Mouse (Mus musculus) right cerebral cortex, postnatal 36 days (tissue): ENCODE measurements around the gene Tmem86b.
"Not testable (repeated sequence)": the region's sequence is repeated elsewhere in the genome, so short reads cannot be mapped to it uniquely, and the experiment has no call there.

Experiments used
- DNase-seq, 2 experiments: peaks; one replicate each; pipeline ENCODE4 v3.0.0; 2022; ENCODE audit warnings: low spot score in 2 of 2, mixed read lengths in 1 of 2

Gene Tmem86b

DNA sequence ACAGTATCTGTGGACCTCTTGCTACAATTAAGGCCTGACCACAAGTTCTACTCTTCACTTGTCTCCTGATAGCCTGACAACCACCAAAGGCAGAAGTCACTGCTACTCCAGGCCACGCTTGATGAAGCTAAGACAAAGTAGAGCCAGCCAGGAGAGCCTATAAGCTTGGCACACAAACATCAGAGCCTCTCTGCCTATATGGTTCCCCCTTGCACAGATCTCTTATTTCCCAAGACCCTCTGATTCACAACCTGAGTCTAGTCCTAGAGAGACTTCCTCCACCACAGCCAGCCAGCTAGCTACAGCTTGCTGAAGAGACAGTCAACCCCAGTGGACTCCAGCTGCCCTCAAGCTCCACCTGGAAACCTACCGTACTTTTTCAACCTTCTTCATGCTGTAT, 16.8 kb upstream of the Tmem86b start:
- no peak for DNase-seq

- no peak for DNase-seq
Observed at GRCm38 (mm10) chr7:4647291-4647690, 16.1 kb upstream of the Tmem86b start.

- DNase-seq = no peak
Observed at GRCm38 (mm10) chr7:4646806-4647205, 15.6 kb upstream of the Tmem86b start.

DNA sequence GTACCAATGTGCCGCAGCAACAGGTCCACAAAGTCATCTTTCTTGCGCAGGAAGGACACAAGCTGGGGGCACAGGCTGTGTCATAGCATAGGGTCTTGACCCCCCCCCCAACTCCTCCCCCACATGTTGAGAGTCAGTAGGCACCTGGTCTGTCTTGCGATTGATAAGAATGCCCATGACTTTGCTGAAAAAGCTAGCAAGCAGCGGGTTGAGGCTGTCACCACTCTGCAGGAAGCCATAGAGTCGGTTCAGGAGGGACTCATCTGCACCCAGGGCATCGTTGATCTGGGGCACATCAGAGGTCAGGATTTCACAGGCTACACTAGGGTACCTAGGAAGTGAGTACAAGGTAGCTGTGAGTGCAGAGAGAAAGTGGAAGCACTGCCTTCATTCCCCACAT, 12.0 kb upstream of the Tmem86b start:
- DNase-seq = no peak

DNA sequence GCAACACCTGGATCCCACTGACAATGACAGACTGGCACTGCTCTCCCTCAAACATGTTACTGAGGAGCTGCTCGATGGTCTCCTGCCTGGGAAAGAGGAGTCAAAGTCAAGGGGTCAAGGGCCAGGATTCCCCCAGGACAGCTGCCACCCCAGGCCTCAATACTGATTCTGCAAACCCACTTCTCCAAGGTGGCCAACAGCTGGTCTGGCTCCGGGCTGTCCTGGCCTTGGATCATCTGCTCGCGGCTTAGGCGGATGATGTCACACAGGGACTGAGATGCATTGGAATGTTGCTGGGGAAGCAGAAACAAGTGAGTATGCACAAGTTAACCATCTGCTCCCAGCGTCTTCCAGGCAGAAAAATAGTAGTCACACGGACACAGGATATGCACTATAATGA, 10.7 kb upstream of the Tmem86b start:
- DNase-seq = no peak

DNA sequence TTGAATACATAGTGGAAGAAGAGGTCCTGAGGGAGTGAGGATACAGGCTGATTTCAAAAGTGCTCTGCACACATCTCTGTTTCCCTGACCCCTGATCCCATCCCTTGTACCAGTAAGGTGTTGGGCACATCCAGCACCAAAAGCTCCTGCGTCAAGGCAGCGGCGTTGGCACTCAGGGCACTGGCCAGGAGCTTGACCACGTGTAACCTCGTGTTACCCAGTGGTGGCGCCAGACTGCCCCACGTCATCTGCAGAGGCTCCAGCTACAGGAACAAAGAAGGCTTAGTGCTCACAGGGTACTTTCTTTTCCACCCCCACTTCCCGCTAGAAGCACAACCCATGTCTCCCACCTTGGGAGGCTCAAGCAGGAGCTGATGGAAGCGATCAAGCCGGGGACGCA, 9.9 kb upstream of the Tmem86b start:
- no peak for DNase-seq

- no peak for DNase-seq
Observed at GRCm38 (mm10) chr7:4636179-4636578, 5.0 kb upstream of the Tmem86b start.

- no peak for DNase-seq
Observed at GRCm38 (mm10) chr7:4630198-4630597, 1.0 kb downstream of the Tmem86b start.

GRCm38 (mm10) chr7:4629586-4629985, 1.6 kb downstream of the Tmem86b start:
- DNase-seq = no peak

- no peak for DNase-seq
Observed at GRCm38 (mm10) chr7:4625928-4626327, 5.3 kb downstream of the Tmem86b start.

DNA sequence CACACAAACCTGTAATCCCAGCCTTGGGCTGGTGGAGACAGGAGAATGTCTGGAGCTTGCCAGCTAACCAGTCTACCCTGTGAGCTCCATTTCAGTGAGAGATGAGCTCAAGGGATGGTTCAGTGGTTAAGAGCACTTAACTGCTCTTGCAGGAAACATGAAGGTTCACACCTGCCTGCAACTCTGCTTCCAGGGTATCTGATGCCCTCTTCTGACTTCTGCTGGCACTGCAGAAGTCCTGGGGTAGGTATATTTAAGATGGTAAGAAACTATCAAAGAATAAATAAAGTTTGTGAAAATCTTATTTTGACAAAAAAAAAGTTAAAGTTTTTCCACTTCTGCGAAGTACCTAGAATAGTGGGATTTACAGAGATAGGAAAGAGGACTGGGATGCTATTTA, 6.9 kb downstream of the Tmem86b start:
- no peak for DNase-seq

DNA sequence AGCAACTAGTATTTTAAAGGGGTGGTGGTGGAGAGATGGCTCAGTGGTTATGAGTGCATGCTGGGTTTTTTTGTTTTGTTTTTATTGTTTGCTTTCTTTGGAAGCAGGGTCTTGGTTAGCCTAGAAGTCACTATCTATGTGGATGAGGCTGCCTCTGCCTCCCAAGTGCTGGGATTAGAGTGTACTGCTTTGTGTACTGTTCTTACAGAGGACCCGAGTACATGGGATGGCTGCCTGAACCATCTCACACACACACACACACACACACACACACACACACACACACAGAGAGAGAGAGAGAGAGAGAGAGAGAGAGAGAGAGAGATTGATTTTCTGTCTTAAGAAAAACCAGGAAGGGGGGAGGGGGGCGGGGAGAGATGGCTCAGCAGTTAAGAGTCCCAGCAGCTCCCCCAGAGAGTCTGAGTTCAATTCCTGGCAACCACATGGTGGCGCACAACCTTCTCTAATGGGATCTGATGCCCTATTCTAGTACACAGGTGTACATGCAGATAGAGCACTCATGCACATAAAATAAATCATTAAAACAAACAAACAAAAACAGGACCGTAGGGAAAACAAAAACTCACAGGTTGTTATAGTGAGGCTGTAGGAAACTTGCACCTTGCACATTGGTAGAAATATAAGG, 7.6 kb downstream of the Tmem86b start:
- DNase-seq = no peak

GRCm38 (mm10) chr7:4619979-4620378, 11.2 kb downstream of the Tmem86b start:
- DNase-seq = no peak

GRCm38 (mm10) chr7:4613740-4614403, 17.4 kb downstream of the Tmem86b start:
- DNase-seq = no peak

DNA sequence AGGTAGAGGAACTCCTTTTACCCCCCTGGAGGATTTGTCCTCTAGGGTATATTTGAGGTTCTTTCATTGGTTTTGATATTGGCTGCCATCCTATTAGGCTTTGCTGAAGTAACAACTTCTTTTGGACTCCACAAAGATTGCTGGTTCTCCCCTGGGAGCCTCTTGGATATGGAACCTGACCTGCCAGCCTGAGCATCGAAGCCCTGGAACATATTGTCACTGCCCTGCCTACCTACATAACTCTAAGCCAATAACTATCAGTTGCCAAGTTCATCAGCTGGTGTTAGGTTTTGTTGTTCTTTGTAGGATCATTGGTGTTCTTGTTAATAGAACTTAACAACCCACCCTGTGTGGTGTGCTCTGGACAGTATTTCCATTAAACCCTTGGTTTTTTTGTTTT, 18.3 kb downstream of the Tmem86b start:
- DNase-seq = no peak

- DNase-seq = no peak
Observed at GRCm38 (mm10) chr7:4612386-4612785, 18.8 kb downstream of the Tmem86b start.

DNA sequence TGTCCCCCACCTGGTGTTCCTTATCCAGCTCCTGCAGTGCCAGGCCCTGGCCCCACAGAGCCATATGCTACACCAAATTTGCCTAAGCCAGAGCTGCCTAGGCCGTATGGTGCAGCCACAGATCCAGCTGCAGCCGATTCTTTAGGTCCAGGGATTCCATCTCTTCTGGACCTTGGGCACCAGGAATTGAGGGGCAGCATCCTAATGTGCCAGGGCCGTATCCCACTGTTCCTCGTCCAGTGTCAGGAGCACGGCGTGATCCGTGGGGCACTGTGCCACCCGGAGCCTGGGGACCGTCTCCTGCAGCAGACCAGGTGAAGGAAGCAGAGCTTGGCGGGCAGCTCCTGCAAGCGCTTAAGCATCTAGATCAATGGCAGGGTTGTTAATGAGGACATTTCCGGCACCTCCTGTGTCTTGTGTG, 19.3 kb downstream of the Tmem86b start:
- no peak for DNase-seq

GRCm38 (mm10) chr7:4611511-4611910, 19.7 kb downstream of the Tmem86b start:
- no peak for DNase-seq

GRCm38 (mm10) chr7:4608002-4608401, 23.2 kb downstream of the Tmem86b start:
- DNase-seq = no peak

- DNase-seq = no peak
Observed at GRCm38 (mm10) chr7:4603873-4604272, 27.3 kb downstream of the Tmem86b start, which contains the start of gene Ptprh. Gene Ptprh, minus strand, starts transcription at chr7:4604041.

DNA sequence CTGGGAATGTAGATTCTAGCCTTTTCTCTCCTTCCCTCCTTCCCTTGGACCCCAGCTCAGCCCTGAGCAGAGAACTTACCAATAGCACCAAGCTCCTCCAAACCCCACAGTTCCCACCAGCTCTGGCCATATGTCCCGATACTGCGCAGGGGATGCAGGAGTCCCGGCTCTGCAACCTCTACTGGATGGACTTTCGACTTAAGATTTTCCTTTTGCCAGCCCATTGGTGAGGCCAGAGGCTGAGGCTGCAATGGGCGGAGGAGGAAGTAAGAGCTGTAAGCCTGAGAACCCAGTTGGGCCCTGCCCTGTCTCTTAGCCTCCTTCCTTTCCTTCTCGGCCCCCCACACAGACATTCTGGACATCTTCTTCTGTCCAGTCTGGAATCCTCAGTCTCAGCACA, 28.3 kb downstream of the Tmem86b start:
- no peak for DNase-seq

- not testable (repeated sequence) for DNase-seq
Observed at GRCm38 (mm10) chr7:4597046-4597445, 34.2 kb downstream of the Tmem86b start.

- not testable (repeated sequence) for DNase-seq
Observed at GRCm38 (mm10) chr7:4581481-4581880, 49.7 kb downstream of the Tmem86b start.
